Mouse (Mus musculus): ENCODE measurements around the gene Madcam1. TPM values are rescaled to one million over a fixed set of nuclear protein-coding genes. Genes with fewer than 3 reads are reported as not detected.

Gene Madcam1
- not detected for total RNA-seq (2021)
- long read RNA-seq, experiment 1 = 0 reads
- long read RNA-seq, experiment 2 = 0 reads

- peak; percentile 64 to 81 for DNase-seq
These were observed at the start of gene Madcam1 for GRCm38 (mm10) chr10:79664131-79664665. Madcam1 (plus strand) TSS chr10:79664559.

- no peak for DNase-seq
These were observed 48.5 kb upstream of the Madcam1 start for GRCm38 (mm10) chr10:79615860-79616259.

- DNase-seq = no peak
These were observed 48.0 kb upstream of the Madcam1 start for GRCm38 (mm10) chr10:79616376-79616775.

- DNase-seq = no peak
These were observed 40.4 kb upstream of the Madcam1 start for GRCm38 (mm10) chr10:79623950-79624349.

GRCm38 (mm10) chr10:79625398-79625797, 39.0 kb upstream of the Madcam1 start:
- DNase-seq = no peak

- DNase-seq = peak; percentile 34 to 44
These were observed 38.2 kb upstream of the Madcam1 start for GRCm38 (mm10) chr10:79626156-79626555.

GRCm38 (mm10) chr10:79628377-79628776, 36.0 kb upstream of the Madcam1 start:
- no peak for DNase-seq

- no peak for DNase-seq
These were observed 32.9 kb upstream of the Madcam1 start for GRCm38 (mm10) chr10:79631432-79631831.

GRCm38 (mm10) chr10:79633006-79633777, 31.2 kb upstream of the Madcam1 start:
- DNase-seq = peak; percentile 52 to 54

- DNase-seq = no peak
These were observed 28.1 kb upstream of the Madcam1 start for GRCm38 (mm10) chr10:79636287-79636686.

GRCm38 (mm10) chr10:79637128-79638110, 26.9 kb upstream of the Madcam1 start, which contains the start of gene Shc2:
Shc2 (minus strand) TSS chr10:79637918.
- DNase-seq = peak; percentile 29 to 48

GRCm38 (mm10) chr10:79638486-79639204, 25.7 kb upstream of the Madcam1 start:
- DNase-seq = peak; percentile 44 to 53

GRCm38 (mm10) chr10:79645711-79646110, 18.6 kb upstream of the Madcam1 start, which contains the start of gene Odf3l2:
Odf3l2 (minus strand) TSS chr10:79645738.
- DNase-seq = no peak

- DNase-seq = peak; percentile 76 to 77
These were observed 15.1 kb upstream of the Madcam1 start for GRCm38 (mm10) chr10:79649070-79649751.

- no peak for DNase-seq
These were observed 11.6 kb upstream of the Madcam1 start for GRCm38 (mm10) chr10:79652789-79653188.

GRCm38 (mm10) chr10:79654946-79655395, 9.4 kb upstream of the Madcam1 start:
- DNase-seq = no peak

- no peak for DNase-seq
These were observed 5.5 kb upstream of the Madcam1 start for GRCm38 (mm10) chr10:79658829-79659228.

- DNase-seq = no peak
These were observed 4.1 kb upstream of the Madcam1 start for GRCm38 (mm10) chr10:79660298-79660697.

- no peak for DNase-seq
These were observed 2.5 kb upstream of the Madcam1 start for GRCm38 (mm10) chr10:79661861-79662260.

GRCm38 (mm10) chr10:79665051-79665450, 692 bp downstream of the Madcam1 start:
- DNase-seq = no peak

GRCm38 (mm10) chr10:79666493-79666892, 2.1 kb downstream of the Madcam1 start:
- no peak for DNase-seq

Data from adrenal gland, postnatal 36 days (tissue).